Mouse (Mus musculus) urinary bladder, postnatal 36 days (tissue): ENCODE results near the gene Fzd10.
A peak's percentile ranks its signal among the peaks of the same experiment; 100 is the strongest.

ENCODE experiments used
- DNase-seq, 2 experiments: peaks; one replicate each; pipeline ENCODE4 v3.0.0; 2022; ENCODE audit warnings: low spot score in 2 of 2, mixed read lengths in 1 of 2

Gene Fzd10

GRCm38 (mm10) chr5:128601036-128602019, 684 bp downstream of the Fzd10 start:
- peak in 1 of 2 experiments; percentile 64 for DNase-seq

GRCm38 (mm10) chr5:128603693-128604092, 3.0 kb downstream of the Fzd10 start:
- no peak for DNase-seq

- no peak for DNase-seq
Observed at GRCm38 (mm10) chr5:128606596-128606995, 6.0 kb downstream of the Fzd10 start.

- no peak for DNase-seq
Observed at GRCm38 (mm10) chr5:128609091-128609490, 8.4 kb downstream of the Fzd10 start.

GRCm38 (mm10) chr5:128617621-128618020, 17.0 kb downstream of the Fzd10 start:
- DNase-seq, result no peak

- DNase-seq, result peak; percentile 27 to 55
Observed at GRCm38 (mm10) chr5:128619987-128620386, 19.3 kb downstream of the Fzd10 start.

- no peak for DNase-seq
Observed at GRCm38 (mm10) chr5:128620408-128620807, 19.8 kb downstream of the Fzd10 start.

GRCm38 (mm10) chr5:128627763-128628162, 27.1 kb downstream of the Fzd10 start:
- DNase-seq, result no peak

- no peak for DNase-seq
Observed at GRCm38 (mm10) chr5:128636648-128637047, 36.0 kb downstream of the Fzd10 start.

- no peak for DNase-seq
Observed at GRCm38 (mm10) chr5:128637071-128638015, 36.7 kb downstream of the Fzd10 start.

- DNase-seq, result no peak
Observed at GRCm38 (mm10) chr5:128638716-128639115, 38.1 kb downstream of the Fzd10 start.

GRCm38 (mm10) chr5:128643065-128643464, 42.4 kb downstream of the Fzd10 start:
- no peak for DNase-seq

- no peak for DNase-seq
Observed at GRCm38 (mm10) chr5:128645720-128646119, 45.1 kb downstream of the Fzd10 start.

- DNase-seq, result no peak
Observed at GRCm38 (mm10) chr5:128646286-128646685, 45.6 kb downstream of the Fzd10 start.

- DNase-seq, result no peak
Observed at GRCm38 (mm10) chr5:128647221-128647730, 46.6 kb downstream of the Fzd10 start.

GRCm38 (mm10) chr5:128649336-128649897, 48.8 kb downstream of the Fzd10 start:
- DNase-seq, result no peak
